Mouse (Mus musculus) C2C12 (cell line): ENCODE data around the gene Casz1.

Experiments used
- CTCF ChIP-seq: IDR thresholded peaks from one replicate; pipeline ENCODE4 v1.5.1; 2011; ENCODE audit not compliant: control insufficient read depth, insufficient read depth, insufficient read length
- MYOG ChIP-seq: IDR thresholded peaks from one replicate; pipeline ENCODE4 v1.6.1; 2011; ENCODE audit not compliant: control insufficient read depth, insufficient read length; ENCODE audit errors: extremely low read depth

DNA sequence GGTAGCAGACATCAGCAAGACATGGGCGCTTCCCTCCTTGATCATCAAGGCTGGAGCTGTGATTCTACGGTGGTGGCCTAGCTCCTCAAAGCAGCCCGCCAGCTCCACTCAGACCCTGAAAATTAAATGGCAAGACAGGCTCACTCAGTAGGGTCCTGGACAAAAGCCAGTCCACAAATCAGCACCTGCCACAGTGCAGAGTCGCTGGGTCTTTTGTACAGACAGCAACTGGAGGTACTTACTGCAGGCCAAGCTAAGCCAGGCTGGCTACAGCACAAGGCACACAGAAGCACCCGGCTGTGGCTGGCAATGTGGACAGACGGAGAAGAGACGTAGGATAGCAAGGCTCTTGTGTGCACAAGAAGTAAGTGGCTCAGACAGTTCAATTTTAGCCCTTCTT lies 170.6 kb downstream of the Casz1 start:
- no peak for TF ChIP-seq MYOG
- TF ChIP-seq CTCF: no peak
